Comparison of ENCODE assay signal across 9 mouse cellular contexts in the genomic region with DNA sequence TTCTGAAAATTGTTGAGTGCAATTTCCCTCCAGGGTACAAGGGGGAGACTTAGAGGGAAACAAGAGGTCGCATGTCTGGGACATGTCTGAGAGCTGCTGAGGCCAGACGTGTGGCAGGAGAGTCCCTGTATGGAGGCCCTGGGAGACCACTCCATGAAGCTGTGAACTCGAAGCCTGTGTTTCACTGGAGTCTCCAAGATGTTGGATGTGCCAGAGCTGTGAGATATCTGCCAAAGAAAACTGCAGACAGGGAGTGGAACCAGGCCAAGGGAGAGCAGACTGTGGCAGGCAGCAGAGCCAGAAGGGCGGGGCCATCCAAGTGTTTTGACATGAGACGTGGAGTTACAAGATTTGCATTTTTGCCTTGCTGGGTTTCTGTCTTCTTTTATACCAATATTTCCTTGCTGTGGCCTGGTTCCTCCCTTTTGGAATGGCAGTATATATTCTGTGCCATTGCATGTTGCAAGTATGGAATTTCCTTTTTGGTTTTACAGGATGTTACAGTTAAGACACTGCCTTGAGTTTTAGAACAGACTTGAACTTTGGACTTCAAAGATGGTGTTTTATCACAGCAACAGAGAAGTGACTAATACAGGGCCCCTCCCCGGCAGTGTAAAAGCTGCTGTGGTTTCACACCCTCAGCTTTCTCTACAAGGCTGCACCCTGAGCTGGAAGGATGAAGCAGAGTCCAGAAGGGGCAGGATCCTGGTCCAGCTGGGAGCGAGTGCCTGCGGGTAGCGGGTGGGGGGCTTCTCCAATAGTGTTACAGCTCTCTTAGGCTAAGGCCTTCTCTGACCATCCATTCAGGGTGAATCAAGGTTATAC.
DNase-seq lines count a peak whose midpoint lies in the region; ATAC-seq lines count a peak whose summit lies in the region.
"Had no signal": no experiment of that assay in that cellular context is flagged by ENCODE, and none has a peak within 500 bp of the region (broad histone marks: within the 10 kb centered on the region; RNA-seq: fewer than 3 reads in every experiment).

No protein-coding gene starts in this region.

- no peak overlapping the region for H3K9ac ChIP-seq in kidney, embryonic 16.5 days (replicated peaks; ENCODE audit: low read length)
- no peak overlapping the region for H3K9ac ChIP-seq in midbrain, embryonic 15.5 days

- H3K27ac ChIP-seq in heart, embryonic 10.5 days: no peak overlapping the region
- no peak overlapping the region for H3K27ac ChIP-seq in kidney, embryonic 16.5 days (ENCODE audit: low read length)
- H3K27ac ChIP-seq in midbrain, embryonic 15.5 days: no peak overlapping the region

- 66% methylated on average over 9 of the region's 9 CpGs for WGBS in heart, embryonic 10.5 days
- WGBS in kidney, embryonic 16.5 days: 55% methylated on average over 9 of the region's 9 CpGs
- 70% methylated on average over 9 of the region's 9 CpGs for WGBS in midbrain, embryonic 15.5 days

- H3K4me2 ChIP-seq in kidney, embryonic 16.5 days (replicated peaks; ENCODE audit: low read depth, low read length): no peak overlapping the region
- no peak overlapping the region for H3K4me2 ChIP-seq in midbrain, embryonic 15.5 days

- no peaks in the 10 kb centered on the region for H3K9me3 ChIP-seq in heart, embryonic 10.5 days
- H3K9me3 ChIP-seq in kidney, embryonic 16.5 days (ENCODE audit: low read length): no peaks in the 10 kb centered on the region
- no peaks in the 10 kb centered on the region for H3K9me3 ChIP-seq in midbrain, embryonic 15.5 days

- H3K4me3 ChIP-seq in heart, embryonic 10.5 days: no peak overlapping the region
- H3K4me3 ChIP-seq in kidney, embryonic 16.5 days (ENCODE audit: low read length): no peak overlapping the region
- no peak overlapping the region for H3K4me3 ChIP-seq in midbrain, embryonic 15.5 days
- H3K4me3 ChIP-seq: erythroblast, embryonic 14.5 days had no signal

- H3K36me3 ChIP-seq in heart, embryonic 10.5 days: no peaks in the 10 kb centered on the region
- H3K36me3 ChIP-seq in kidney, embryonic 16.5 days (ENCODE audit: insufficient read depth, low read length): no peaks in the 10 kb centered on the region
- no peaks in the 10 kb centered on the region for H3K36me3 ChIP-seq in midbrain, embryonic 15.5 days (replicated peaks)

- no peaks in the 10 kb centered on the region for H3K4me1 ChIP-seq in heart, embryonic 10.5 days
- H3K4me1 ChIP-seq in kidney, embryonic 16.5 days (ENCODE audit: insufficient read depth, low read length): no peaks in the 10 kb centered on the region; the same call in 1 of the 2 replicates
- H3K4me1 ChIP-seq in midbrain, embryonic 15.5 days: no peaks in the 10 kb centered on the region; the same call in 1 of the 2 replicates

- peak; percentile 83 to 88 for DNase-seq in heart, adult 18-20 months
- DNase-seq in heart, embryonic 10.5 days (ENCODE audit: low spot score): no peak
- peak; percentile 82 for DNase-seq in adrenal gland, postnatal 14 days
- peak; percentile 36 to 78 for DNase-seq in gastrocnemius, postnatal 4 days (ENCODE audit: low spot score in 2 of 2)
- peak; percentile 67 for DNase-seq in lung, postnatal 25 days (ENCODE audit: low spot score)
- peak; percentile 71 to 78 for DNase-seq in urinary bladder, postnatal 4 days (ENCODE audit: low spot score in 2 of 2)

- ATAC-seq in kidney, embryonic 16.5 days (ENCODE audit: low FRiP score, low TSS enrichment): peak; percentile 59; the same call in 1 of the 2 replicates
- no peak for ATAC-seq in midbrain, embryonic 15.5 days (replicated peaks)

- H3K27me3 ChIP-seq in heart, embryonic 10.5 days (ENCODE audit: insufficient read depth, poor library complexity, severe bottlenecking): peaks cover 50% of the 10 kb centered on the region
- H3K27me3 ChIP-seq in kidney, embryonic 16.5 days (ENCODE audit: insufficient read depth, low read length): 0 out of 2 replicates have a peak, but pooled peaks cover 8% of the 10 kb centered on the region
- H3K27me3 ChIP-seq in midbrain, embryonic 15.5 days (replicated peaks): 0 out of 2 replicates have a peak, but pooled peaks cover 3% of the 10 kb centered on the region
